Mouse (Mus musculus) heart, embryonic 11.5 days (tissue): ENCODE measurements around the gene Kctd4. TPM values are rescaled to one million over a fixed set of nuclear protein-coding genes. Genes with fewer than 3 reads are reported as not detected.

Experiments
- ATAC-seq: fragments of 200-750 bp; cut with Nextera tagmentation; replicated peaks from 2 replicates; pipeline ENCODE4 v1.8.0; 2017; ENCODE audit warnings: moderate library complexity; ENCODE audit not compliant: insufficient number of reproducible peaks, low FRiP score, low TSS enrichment
- H3K27ac ChIP-seq: fragments of 300-500 bp; sonication (generic); 2 replicates; pipeline ENCODE4 v1.5.1; 2014; ENCODE audit warnings: mild to moderate bottlenecking, low read depth, low read length
- H3K27me3 ChIP-seq: fragments of 300-500 bp; sonication (generic); 2 replicates; pipeline ENCODE4 v1.6.1; 2014; ENCODE audit warnings: mild to moderate bottlenecking, low read length, mixed read lengths; ENCODE audit not compliant: control insufficient read depth, insufficient read depth
- H3K36me3 ChIP-seq: fragments of 300-500 bp; sonication (generic); 2 replicates; pipeline ENCODE4 v1.6.1; 2014; ENCODE audit warnings: mild to moderate bottlenecking, low read length, moderate library complexity, mixed read lengths; ENCODE audit not compliant: control insufficient read depth, insufficient read depth
- H3K4me1 ChIP-seq: fragments of 300-500 bp; sonication (generic); 2 replicates; pipeline ENCODE4 v1.6.1; 2014; ENCODE audit warnings: low read length; ENCODE audit not compliant: control insufficient read depth, insufficient read depth
- H3K4me2 ChIP-seq: fragments of 300-500 bp; sonication (generic); 2 replicates; pipeline ENCODE4 v1.6.1; 2014; ENCODE audit warnings: mild to moderate bottlenecking, moderate library complexity
- H3K4me3 ChIP-seq: fragments of 300-500 bp; sonication (generic); 2 replicates; pipeline ENCODE4 v1.5.1; 2014; ENCODE audit warnings: low read depth, low read length
- H3K9ac ChIP-seq: fragments of 300-500 bp; sonication (generic); 2 replicates; pipeline ENCODE4 v1.6.1; 2014; ENCODE audit warnings: mild to moderate bottlenecking, low read depth, low read length, moderate library complexity
- H3K9me3 ChIP-seq: fragments of 300-500 bp; sonication (generic); replicated peaks from 2 replicates; pipeline ENCODE4 v1.6.1; 2016; ENCODE audit warnings: low read length; ENCODE audit not compliant: control insufficient read depth
- WGBS: fragments of 180-500 bp; shearing (Covaris S2); extraction: QIAGEN DNeasy Blood & Tissue Kit; methylation state at CpG from one replicate; pipeline ENCODE4 v1.1.7; 2014; ENCODE audit not compliant: insufficient replicate concordance; 5-methylcytosine and 5-hydroxymethylcytosine counted together
- polyA plus RNA-seq: library from polyadenylated mRNA; unstranded; fragments of >200 nt; fragmentation: Nextera tagmentation; extraction: Ambion mirVana; gene quantifications from 2 replicates; pipeline ENCODE4 v1.2.1, GENCODE M21; 2014

Kctd4 gene
- polyA plus RNA-seq, 1 experiment from 2014 or later: 0.50 TPM

DNA sequence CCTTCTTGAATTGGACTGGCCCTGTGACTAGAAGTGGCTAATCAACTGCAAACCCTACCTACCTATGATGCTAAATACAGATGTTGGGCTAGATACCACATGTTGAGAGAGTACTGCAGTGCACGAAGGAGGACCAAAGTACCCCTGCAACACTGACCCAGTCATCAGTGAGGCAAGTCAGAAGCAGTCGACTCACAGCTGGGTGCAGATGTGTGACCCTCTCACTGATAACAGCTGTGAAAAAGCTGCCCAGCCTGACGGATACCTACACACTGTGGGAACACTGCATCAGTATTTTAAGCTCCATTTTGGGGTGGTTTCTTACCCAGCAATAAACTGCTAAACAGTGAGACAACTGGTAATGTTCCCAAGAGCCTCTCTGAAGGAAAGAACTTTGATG, 21.3 kb downstream of the Kctd4 start:
- Histone ChIP-seq H3K9me3 (no peaks in the 10 kb centered on the region), H3K4me1 (peaks cover 2% of the 10 kb centered on the region; the same call in 1 of the 2 replicates), H3K4me2 (no peak overlapping the region), H3K36me3 (no peaks in the 10 kb centered on the region), H3K27me3 (no peaks in the 10 kb centered on the region), H3K9ac (no peak overlapping the region), H3K27ac (no peak overlapping the region), H3K4me3 (no peak overlapping the region)
- WGBS: 22% methylated on average over 3 of the region's 3 CpGs
- ATAC-seq: no peak

DNA sequence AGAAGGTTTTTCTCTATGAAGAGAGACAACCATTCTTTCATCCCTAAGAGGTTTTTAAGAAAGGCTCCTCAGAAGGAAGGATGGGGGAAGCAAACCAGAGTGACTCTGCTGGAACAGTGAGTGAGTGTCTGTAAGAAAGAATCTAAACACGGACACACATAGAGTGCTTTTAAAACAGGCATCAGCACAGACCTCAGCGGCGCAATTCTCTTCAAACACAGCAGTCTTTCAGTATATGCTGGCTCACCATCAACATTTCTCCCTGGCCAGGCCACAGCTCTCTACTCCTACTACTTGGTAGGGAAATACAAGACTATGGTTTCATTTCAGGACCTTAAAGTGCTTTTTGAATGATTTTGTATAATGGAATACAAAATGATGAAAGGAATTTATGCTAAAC, 26.4 kb downstream of the Kctd4 start:
- Histone ChIP-seq H3K4me2 (no peak overlapping the region), H3K9ac (no peak overlapping the region), H3K27ac (no peak overlapping the region), H3K36me3 (no peaks in the 10 kb centered on the region), H3K4me3 (no peak overlapping the region), H3K4me1 (no peaks in the 10 kb centered on the region; the same call in none of the 2 replicates), H3K27me3 (no peaks in the 10 kb centered on the region), H3K9me3 (no peaks in the 10 kb centered on the region)
- ATAC-seq: no peak
- WGBS: 98% methylated on average over 3 of the region's 3 CpGs

DNA sequence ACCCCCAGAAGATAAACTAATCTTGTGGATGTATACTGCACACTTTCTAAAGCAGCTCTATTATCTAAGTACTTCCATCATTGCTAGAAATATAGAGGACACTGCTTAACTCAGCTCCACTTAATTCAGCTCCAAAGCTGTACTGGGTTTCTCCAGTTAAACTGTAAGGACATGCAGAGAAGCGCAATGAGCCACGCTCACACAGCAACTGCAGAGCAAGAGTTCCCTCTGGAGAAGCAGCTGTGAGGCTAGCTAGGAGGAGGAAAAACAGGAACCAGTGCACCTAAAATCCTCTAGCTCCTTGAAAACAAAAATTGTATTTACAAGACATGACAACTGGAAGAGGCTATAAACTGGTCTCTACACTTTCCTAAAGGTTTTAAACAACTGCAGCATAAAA, 29.1 kb downstream of the Kctd4 start:
- no peak overlapping the region for H3K4me2 ChIP-seq
- no peaks in the 10 kb centered on the region; the same call in 1 of the 2 replicates for H3K4me1 ChIP-seq
- ATAC-seq: no peak
- H3K36me3 ChIP-seq: no peaks in the 10 kb centered on the region
- WGBS: 93% methylated on average over 2 of the region's 2 CpGs
- no peak overlapping the region for H3K9ac ChIP-seq
- no peak overlapping the region for H3K4me3 ChIP-seq
- H3K27me3 ChIP-seq: no peaks in the 10 kb centered on the region
- H3K27ac ChIP-seq: no peak overlapping the region
- H3K9me3 ChIP-seq: no peaks in the 10 kb centered on the region

DNA sequence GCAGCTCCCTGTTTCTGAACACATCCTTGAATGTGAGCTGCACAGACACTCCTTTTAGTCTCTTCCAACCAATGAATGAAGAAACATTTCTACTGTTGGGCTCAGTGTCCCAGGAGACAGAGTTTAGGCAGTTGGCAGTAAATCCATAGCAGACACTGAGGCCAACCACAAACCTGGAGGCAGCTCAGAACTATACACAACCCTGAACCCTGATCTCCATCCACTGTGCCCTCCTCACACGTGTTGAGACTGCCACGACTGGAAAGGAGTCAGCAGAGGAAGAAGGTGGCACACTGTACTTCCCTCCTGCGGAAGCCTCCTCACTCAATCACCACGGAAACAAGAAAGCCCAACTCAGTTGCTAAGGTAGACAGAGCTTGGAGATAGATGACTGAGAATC, 30.3 kb downstream of the Kctd4 start:
- no peak overlapping the region for H3K4me3 ChIP-seq
- H3K4me1 ChIP-seq: no peaks in the 10 kb centered on the region; the same call in 1 of the 2 replicates
- 71% methylated on average over 4 of the region's 4 CpGs for WGBS
- ATAC-seq: no peak
- H3K27me3 ChIP-seq: no peaks in the 10 kb centered on the region
- no peaks in the 10 kb centered on the region for H3K9me3 ChIP-seq
- H3K4me2 ChIP-seq: no peak overlapping the region
- no peak overlapping the region for H3K9ac ChIP-seq
- H3K36me3 ChIP-seq: no peaks in the 10 kb centered on the region
- no peak overlapping the region for H3K27ac ChIP-seq

DNA sequence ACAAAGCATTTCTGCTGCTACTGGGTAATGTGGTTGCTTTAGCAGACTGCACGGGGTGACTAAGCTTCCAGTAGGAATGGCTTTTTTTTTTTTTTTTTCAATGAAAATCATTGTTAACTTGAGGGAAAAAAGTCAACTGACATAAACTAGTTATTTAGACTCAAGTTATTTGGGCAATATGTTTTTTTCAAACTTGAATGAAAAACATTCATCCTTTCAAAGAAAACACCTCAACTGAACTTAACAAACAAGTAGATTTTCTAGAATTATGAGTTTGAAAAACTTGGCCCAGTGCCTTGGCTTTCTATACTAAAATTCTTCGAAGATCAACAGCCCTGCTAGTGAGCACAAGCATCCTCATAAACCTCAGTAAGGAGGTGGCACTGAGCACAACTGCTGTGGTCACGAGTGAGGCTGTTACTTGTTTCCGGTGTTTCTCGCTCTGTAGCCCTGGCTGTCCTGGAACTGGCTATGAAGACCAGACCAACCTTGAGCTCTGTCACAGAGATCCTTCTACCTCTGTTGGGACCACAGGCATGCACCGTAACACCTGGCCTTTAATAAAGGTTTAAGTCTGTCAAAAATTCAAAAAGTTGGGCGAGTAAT, 32.2 kb downstream of the Kctd4 start:
- ATAC-seq: no peak
- H3K9me3 ChIP-seq: no peaks in the 10 kb centered on the region
- H3K27ac ChIP-seq: no peak overlapping the region
- H3K9ac ChIP-seq: no peak overlapping the region
- no peaks in the 10 kb centered on the region for H3K36me3 ChIP-seq
- no peaks in the 10 kb centered on the region; the same call in 1 of the 2 replicates for H3K4me1 ChIP-seq
- no peak overlapping the region for H3K4me3 ChIP-seq
- H3K4me2 ChIP-seq: no peak overlapping the region
- WGBS: 90% methylated on average over 7 of the region's 7 CpGs
- no peaks in the 10 kb centered on the region for H3K27me3 ChIP-seq

DNA sequence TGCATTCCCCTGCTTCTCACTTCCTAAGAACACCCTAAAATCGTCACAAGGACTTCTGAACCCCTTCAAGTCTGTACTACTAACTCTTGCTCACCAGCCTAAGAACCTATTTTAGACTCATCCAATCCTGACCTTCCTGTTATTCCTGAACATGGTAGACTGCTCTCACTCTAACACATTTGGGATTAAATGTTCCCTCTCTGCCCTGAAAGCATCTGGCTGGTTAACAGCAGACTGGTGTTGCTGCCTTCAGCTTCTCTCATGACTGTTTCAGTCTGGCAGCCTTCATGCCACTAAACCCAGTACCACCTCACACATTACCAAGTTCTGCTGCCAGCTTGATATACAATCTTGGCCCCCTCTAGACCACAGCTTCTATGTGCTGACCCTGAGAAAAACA, 34.4 kb downstream of the Kctd4 start:
- H3K4me1 ChIP-seq: no peaks in the 10 kb centered on the region; the same call in 1 of the 2 replicates
- H3K4me3 ChIP-seq: no peak overlapping the region
- H3K9me3 ChIP-seq: no peaks in the 10 kb centered on the region
- no peak for ATAC-seq
- no peak overlapping the region for H3K4me2 ChIP-seq
- WGBS: 86% methylated on average over 1 of the region's 1 CpGs
- H3K27ac ChIP-seq: no peak overlapping the region
- no peaks in the 10 kb centered on the region for H3K36me3 ChIP-seq
- no peaks in the 10 kb centered on the region for H3K27me3 ChIP-seq
- no peak overlapping the region for H3K9ac ChIP-seq

DNA sequence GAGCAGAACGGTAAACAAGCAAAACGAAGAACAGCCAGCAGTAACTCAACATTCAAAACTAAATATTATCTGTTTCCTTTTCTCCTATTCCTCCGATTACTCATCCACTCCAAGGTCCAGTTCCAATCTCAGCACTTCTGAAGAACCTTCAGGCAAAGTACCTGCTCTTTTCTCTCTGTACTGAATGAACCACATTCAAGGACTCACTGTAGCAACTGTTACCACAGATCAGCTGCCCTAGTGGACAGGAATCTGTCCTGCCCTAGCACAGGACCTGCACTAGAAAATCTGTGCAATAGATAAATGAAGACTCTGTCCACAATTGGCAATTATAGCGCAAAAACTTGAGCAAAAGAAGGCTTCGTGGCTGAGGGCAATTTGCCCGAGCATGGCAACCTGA, 36.1 kb downstream of the Kctd4 start:
- H3K9me3 ChIP-seq: no peaks in the 10 kb centered on the region
- ATAC-seq: no peak
- no peaks in the 10 kb centered on the region for H3K27me3 ChIP-seq
- no peak overlapping the region for H3K4me3 ChIP-seq
- no peaks in the 10 kb centered on the region for H3K36me3 ChIP-seq
- H3K4me2 ChIP-seq: no peak overlapping the region
- no peak overlapping the region for H3K27ac ChIP-seq
- 90% methylated on average over 6 of the region's 6 CpGs for WGBS
- H3K9ac ChIP-seq: no peak overlapping the region
- no peaks in the 10 kb centered on the region for H3K4me1 ChIP-seq

DNA sequence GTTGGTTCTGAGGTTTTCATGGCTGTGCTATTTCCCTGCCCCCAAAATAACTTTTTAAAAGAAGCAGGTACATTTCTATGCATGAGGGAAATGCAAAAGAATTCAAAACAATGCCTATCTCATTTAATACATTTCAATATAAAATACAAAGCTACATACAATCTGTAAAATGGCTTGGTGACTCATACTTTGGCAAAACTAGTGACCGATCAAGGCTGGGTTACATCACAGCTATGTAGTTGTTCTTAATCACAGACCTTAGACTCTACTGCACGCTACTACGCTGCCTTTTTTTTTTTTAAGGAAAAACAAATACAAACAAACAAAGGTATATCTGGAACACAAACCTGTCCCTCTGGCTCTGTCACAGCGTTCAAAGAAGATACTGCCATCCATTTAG, 37.6 kb downstream of the Kctd4 start:
- H3K4me2 ChIP-seq: no peak overlapping the region
- no peak for ATAC-seq
- no peaks in the 10 kb centered on the region for H3K27me3 ChIP-seq
- no peaks in the 10 kb centered on the region for H3K9me3 ChIP-seq
- no peak overlapping the region for H3K9ac ChIP-seq
- H3K4me3 ChIP-seq: no peak overlapping the region
- no peaks in the 10 kb centered on the region for H3K36me3 ChIP-seq
- 92% methylated on average over 4 of the region's 4 CpGs for WGBS
- H3K4me1 ChIP-seq: no peaks in the 10 kb centered on the region
- H3K27ac ChIP-seq: no peak overlapping the region

DNA sequence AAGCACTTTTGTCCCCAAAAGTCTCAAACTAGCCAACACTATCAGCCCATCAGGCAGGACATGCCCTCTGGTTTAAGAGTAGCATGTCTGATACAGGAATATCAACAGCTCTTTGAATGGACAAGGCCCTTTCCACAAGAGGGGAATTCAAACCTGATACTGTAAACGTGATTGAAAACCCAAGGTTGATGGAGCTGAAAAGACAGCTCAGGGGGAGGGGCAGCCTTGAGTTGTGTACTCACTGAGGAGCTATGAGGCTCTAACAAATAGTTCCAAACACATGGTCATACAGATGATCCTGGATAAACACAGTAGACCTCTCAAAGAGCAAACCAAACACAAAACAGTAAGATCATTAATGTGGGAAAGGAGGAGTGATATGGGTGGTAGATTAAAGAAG, 43.3 kb downstream of the Kctd4 start:
- Histone ChIP-seq H3K4me2 (no peak overlapping the region), H3K4me3 (no peak overlapping the region), H3K36me3 (no peaks in the 10 kb centered on the region), H3K9ac (no peak overlapping the region), H3K27ac (no peak overlapping the region), H3K4me1 (no peaks in the 10 kb centered on the region), H3K9me3 (no peaks in the 10 kb centered on the region), H3K27me3 (no peaks in the 10 kb centered on the region)
- 35% methylated on average over 1 of the region's 1 CpGs for WGBS
- ATAC-seq: no peak
